Mouse (Mus musculus) gastrocnemius, postnatal 14 days (tissue): ENCODE measurements around the gene Mbnl1. TPM values are rescaled to one million over a fixed set of nuclear protein-coding genes. Genes with fewer than 3 reads are reported as not detected.
"Not testable (repeated sequence)": the region's sequence is repeated elsewhere in the genome, so short reads cannot be mapped to it uniquely, and the experiment has no call there.

Experiments
- DNase-seq: peaks from one replicate; pipeline ENCODE4 v3.0.0; 2021; ENCODE audit warnings: mixed read lengths
- intact Hi-C: fragments of 180-260 bp; cut with DNase I; formaldehyde crosslinking; loops from one replicate; pipeline ENCODE4 v1.15.1; 2025; ENCODE audit warnings: low total_unique reads
- long read RNA-seq, 2 experiments: library from polyadenylated mRNA; stranded (forward); transcript quantifications; one replicate each; pipeline ENCODE4 v2.0.0; 2021
- total RNA-seq, 2 experiments: library from RNA; stranded (reverse); gene quantifications; 2 replicates each; pipeline ENCODE4 v1.2.3; 2021

The Mbnl1 gene
- 100 to 1,000 TPM; 280 to 319 TPM for total RNA-seq
- long read RNA-seq, experiment 1, full-length matches to known transcripts = 2 of 72 reads
- long read RNA-seq, experiment 1, partial matches to known transcripts = 27 of 72 reads
- long read RNA-seq, experiment 1, other reads (novel, unspliced or antisense) = 43 of 72 reads
- long read RNA-seq, experiment 2, partial matches to known transcripts = 30 of 86 reads
- long read RNA-seq, experiment 2, other reads (novel, unspliced or antisense) = 55 of 86 reads

- DNase-seq = no peak
- intact Hi-C loops = no loop called here
Observed at GRCm38 (mm10) chr3:60472681-60473177, at the start of gene Mbnl1. Gene Mbnl1, plus strand, starts transcription at chr3:60472830.

DNA sequence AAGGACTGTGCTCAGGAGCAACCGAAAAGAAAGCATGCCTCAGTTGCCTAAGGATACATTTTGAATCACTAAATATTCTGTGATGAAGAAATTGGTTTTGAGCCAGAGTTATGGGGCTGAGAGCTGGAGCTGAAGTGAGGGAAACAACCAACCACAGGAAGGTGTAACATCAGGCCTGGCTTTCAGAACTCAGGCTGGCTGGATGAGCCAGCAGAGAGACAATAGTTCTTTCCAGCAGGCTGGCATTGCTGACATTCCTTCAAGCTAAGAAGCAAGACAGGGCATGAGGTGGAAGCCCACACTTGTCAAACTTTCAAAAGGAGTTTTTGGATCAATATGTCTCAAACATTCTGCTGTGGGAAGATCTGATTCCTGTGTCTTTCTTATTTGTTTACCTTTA, 48.5 kb upstream of the Mbnl1 start:
- intact Hi-C loops = no loop called here
- no peak for DNase-seq

GRCm38 (mm10) chr3:60429049-60429448, 43.6 kb upstream of the Mbnl1 start:
- DNase-seq = no peak
- intact Hi-C loops = no loop called here

DNA sequence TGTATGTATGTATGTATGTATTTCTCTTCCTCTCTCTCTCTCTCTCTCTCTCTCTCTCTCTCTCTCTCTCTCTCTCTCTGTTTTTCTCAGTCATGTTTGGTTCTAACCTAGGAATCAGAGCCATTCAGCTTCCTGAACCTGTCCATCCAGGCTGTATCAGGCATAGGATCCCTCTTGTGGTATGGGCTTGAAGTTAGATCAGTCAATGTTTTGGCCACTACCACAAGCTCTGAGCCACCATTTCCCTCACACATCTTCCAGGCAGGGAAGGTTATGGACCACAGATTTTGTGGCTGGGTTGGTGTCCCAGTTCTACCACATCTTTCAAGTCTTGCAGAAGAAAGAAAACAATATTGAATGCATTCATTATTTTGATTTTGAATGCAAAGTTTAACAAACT, 35.4 kb upstream of the Mbnl1 start:
- intact Hi-C loops = no loop called here
- no peak for DNase-seq

- intact Hi-C loops = no loop called here
- DNase-seq = peak; percentile 57
Observed at GRCm38 (mm10) chr3:60437678-60438232, 34.9 kb upstream of the Mbnl1 start.

DNA sequence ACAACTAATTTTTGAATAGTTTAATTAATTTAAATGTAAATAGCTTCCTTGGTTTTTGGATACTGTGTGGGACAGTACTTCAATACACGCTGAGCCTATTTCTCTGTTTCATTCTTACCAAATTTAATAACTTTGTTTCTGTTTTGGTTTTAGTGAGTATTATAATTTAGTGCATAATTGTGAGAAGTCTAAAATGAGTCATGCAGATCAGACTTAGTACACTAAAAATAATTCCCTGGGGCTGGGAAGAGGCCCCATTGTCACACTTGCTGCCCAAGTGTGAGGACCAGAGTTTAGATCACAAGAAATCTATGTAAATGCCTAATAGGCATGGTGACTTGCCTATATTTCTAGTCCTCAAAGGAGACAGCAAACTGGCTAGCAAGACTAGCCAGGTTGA, 33.9 kb upstream of the Mbnl1 start:
- DNase-seq = no peak
- intact Hi-C loops = no loop called here

- intact Hi-C loops = no loop called here
- no peak for DNase-seq
Observed at GRCm38 (mm10) chr3:60461828-60462521, 10.7 kb upstream of the Mbnl1 start.

- intact Hi-C loops, DNase-seq: not testable (repeated sequence)
Observed at GRCm38 (mm10) chr3:60468667-60469066, 4.0 kb upstream of the Mbnl1 start.

DNA sequence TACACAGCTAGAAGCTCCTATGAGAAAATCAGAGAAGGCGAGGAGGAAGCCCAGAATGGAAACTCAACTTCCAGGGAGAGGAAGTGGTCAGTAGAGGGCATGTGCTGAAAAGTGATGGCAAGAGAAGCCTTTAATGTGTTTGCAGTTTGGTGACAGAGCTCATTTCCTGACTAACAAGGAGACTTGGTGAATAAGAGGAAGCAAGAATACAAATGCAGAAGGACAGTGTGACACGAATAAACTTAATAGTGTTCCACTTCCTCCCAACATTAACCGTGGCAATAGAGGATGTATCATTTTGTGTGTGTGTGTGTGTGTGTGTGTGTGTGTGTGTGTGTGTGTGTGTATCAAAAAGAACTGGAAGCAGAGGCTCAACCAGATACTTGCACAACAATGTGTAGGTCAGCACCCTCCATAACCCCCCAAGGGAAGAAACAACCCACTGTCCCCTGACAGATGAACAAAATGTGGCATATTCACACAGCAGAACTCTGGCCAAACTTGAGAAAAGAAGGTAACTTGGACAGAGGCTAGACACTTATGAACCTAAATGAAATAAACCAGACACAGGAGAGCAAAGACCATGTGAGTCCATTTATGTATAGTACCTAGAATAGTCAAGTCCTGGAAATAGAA, 3.3 kb upstream of the Mbnl1 start:
- DNase-seq, intact Hi-C loops: not testable (repeated sequence)

DNA sequence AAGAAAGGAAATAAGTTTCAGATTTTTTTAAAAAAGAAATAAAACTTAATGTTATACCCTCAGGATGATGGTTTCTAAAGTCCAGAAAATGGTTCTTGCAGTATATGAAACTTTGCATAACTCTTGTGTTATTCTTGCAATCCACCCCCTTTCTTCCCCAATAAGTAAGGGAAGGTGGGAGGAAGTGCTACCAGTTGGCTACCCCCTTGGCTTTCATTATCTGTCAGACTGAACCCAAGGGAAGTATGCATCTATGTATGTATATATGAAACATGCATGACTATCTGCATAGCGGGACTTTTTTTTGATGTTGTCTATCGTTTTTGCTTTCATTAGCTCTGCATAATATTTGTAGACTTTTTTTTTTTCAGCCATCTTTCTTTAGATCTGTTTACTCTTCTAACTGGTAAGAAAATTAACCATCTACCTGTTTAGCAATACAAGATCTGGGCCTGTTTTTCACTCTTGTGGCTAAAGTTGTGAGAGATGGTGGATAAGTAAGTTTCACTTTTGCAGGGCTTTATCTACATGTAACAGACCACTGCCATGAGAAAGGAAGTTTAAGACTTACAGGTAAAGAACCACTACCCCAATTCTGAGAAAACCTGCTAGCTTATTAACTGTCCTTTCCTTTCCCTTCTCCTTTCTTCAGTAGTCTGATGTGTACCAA, 484 bp upstream of the Mbnl1 start:
- intact Hi-C loops = no loop called here
- DNase-seq = no peak

DNA sequence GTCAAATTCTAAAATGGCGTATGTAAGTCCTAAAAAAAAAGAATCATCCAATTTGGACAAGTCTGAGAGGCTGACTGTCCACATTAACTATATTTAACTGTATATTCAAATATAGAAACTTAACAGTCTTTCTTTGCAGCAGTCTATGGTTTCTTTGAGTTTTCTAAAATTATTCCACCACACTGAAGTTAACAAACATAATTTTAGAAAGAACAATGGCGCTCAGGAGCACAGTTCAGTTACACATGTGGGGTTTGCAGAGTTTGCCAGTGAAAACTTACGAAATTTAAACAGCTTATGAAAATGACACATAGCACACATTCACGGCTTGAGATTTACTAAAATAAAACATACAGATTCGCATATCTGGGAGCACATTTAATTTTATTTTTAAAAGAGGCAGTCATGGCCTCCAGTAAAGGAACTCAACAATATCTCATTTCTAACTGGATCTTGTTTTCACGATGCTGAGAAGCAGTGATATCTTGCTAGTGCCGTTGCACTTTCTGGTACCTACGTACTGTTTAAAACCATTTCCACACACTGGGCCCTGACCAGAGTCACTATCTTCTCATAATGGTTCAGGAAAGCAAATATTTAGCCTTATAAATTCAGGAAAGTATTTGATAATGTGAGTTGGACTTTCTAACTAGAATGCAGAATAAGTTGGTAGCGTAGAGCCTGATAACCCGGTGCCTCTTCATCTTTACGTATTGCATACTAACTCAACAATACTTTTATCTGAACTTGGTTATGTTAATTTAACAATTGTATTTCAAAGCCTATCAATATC, 1.4 kb downstream of the Mbnl1 start:
- intact Hi-C loops = no loop called here
- DNase-seq = no peak

DNA sequence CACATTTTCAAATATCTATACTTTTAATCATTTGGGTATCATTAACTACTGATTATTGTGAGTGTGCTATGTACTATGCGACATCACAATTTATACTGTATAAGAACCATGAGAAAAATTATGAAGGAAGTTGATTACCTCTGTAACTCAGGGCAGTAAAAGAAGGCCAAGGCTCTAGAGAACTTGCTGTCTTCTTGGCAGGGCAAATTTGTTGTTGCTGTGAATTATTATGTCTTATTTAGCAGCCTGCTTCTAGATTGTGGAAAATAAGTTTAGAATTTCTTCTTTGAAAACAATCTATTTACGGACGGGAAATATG, 2.0 kb downstream of the Mbnl1 start:
- intact Hi-C loops = no loop called here
- DNase-seq = no peak

DNA sequence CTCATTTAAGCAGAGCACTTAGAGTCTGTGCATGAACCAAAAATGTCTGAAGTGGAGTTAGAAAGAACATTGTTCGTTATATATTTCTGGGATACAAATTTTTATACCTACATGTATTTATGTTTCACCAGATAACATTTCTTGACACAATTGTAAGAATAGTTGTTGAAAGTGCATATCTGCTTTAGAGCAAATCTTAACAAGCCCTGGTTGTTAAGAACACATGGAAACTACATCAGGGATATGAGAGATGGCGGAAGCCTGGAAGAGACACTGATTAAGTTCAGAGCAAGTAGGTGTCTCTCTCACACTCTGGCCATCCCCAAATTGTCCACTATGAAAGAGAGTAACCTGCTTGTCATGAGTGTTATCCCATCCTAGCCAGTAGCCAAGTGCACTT, 2.4 kb downstream of the Mbnl1 start:
- DNase-seq = no peak
- intact Hi-C loops = no loop called here

DNA sequence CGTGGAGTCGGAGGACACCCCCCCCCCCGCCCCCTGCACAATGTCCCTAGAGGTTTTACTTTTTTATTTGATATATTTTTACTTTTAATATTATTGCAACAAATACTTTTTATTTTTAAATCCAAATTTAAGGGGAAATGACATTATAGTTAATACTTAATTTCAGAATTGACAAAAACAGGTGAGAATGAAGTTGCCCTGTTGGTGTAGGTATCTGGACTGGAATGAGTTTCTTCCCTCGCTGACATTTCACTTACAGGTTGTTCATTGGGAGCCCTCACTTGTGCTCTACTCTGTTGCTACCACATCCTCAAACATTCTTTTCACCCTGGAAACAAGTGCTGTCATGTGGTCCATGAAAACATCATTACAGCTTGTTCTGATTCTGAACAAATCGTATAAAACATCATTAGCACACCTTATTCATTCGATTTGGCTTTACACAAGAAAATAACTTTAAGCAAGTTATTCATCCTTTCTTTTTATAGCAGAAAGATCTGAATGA, 4.2 kb downstream of the Mbnl1 start:
- no peak for DNase-seq
- intact Hi-C loops = no loop called here

- intact Hi-C loops = no loop called here
- DNase-seq = no peak
Observed at GRCm38 (mm10) chr3:60478433-60478832, 5.8 kb downstream of the Mbnl1 start.

DNA sequence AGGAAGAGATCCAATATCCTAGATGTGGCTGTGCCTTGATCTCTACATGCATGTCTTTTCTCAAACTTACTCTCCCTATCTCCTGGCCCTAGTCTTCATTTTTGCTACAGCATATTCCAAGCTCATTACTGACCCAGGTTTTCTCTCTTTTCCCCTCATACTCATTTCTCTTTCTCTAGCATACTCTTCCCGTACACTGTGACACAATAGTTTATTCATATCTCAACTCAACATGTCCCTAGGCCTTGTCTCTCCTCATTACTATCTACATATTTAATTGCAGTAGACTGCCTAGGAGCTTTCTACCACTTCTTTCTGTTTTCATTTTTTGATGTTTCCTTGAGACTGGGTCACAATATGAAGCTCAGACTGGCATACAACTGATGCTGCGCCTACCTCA, 8.1 kb downstream of the Mbnl1 start:
- DNase-seq = no peak
- intact Hi-C loops = no loop called here

DNA sequence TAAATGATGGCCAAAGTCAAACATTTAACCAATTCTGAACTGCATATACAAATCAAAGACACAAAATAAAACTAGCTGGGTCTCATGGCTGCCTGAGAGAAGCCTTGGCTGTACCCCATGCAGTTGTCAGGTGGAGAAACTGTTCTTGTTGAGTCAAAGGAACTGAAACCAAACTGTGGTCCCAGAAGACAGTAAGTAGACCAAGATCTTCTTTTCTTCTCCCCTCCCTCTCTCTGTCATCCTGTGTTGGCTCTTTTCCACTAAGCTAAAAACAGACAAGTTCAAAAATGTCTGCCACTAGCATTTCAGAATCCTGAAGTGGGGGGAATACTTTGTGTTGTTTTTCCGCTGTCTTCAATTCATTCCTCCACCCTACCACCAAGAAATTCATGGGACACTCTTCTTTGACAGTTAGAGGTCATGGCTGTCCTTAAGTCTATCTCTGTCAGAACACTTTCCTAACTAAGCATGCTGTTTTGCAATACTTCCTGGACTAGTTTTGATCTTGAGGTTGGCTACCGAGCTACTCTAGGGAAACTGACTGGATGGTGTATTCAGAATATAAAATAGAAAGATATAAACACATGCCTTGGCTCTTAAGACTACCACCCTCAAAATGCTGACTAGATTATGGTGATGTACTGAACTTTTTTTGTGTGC, 9.2 kb downstream of the Mbnl1 start:
- intact Hi-C loops = no loop called here

GRCm38 (mm10) chr3:60483305-60483704, 10.7 kb downstream of the Mbnl1 start:
- intact Hi-C loops = no loop called here
- DNase-seq = no peak

More for the DNA sequence above, 9.2 kb downstream of the Mbnl1 start:
- DNase-seq = no peak
